Mouse (Mus musculus): ENCODE results near the gene Ankrd28. TPM values are rescaled to one million over a fixed set of nuclear protein-coding genes. Genes with fewer than 3 reads are reported as not detected.

Ankrd28 gene
- polyA plus RNA-seq, 1 experiment from 2014 or later, result 7.5 TPM

Other genes starting within 250 kb of the Ankrd28 start
- 2.8 and 3.2 TPM in 2 replicates for gene Colq, start 239.3 kb downstream of the Ankrd28 start, polyA plus RNA-seq (2015; fragmentation: Nextera tagmentation; extraction: Ambion mirVana)
- gene Gm49387, start 189.8 kb downstream of the Ankrd28 start, polyA plus RNA-seq (2015; fragmentation: Nextera tagmentation; extraction: Ambion mirVana), result 7.3 and 8.0 TPM in 2 replicates
- gene Btd, start 189.6 kb downstream of the Ankrd28 start, polyA plus RNA-seq (2015; fragmentation: Nextera tagmentation; extraction: Ambion mirVana), result 46.6 and 50.3 TPM in 2 replicates
- 27.0 and 39.3 TPM in 2 replicates for gene Hacl1, start 189.4 kb downstream of the Ankrd28 start, polyA plus RNA-seq (2015; fragmentation: Nextera tagmentation; extraction: Ambion mirVana)
- 0.61 and 0.66 TPM in 2 replicates for gene Galnt15, start 198.3 kb upstream of the Ankrd28 start, polyA plus RNA-seq (2015; fragmentation: Nextera tagmentation; extraction: Ambion mirVana)

All from kidney, embryonic 16.5 days (tissue).